Comparison of ENCODE assay signal across 16 mouse cellular contexts in the genomic region with DNA sequence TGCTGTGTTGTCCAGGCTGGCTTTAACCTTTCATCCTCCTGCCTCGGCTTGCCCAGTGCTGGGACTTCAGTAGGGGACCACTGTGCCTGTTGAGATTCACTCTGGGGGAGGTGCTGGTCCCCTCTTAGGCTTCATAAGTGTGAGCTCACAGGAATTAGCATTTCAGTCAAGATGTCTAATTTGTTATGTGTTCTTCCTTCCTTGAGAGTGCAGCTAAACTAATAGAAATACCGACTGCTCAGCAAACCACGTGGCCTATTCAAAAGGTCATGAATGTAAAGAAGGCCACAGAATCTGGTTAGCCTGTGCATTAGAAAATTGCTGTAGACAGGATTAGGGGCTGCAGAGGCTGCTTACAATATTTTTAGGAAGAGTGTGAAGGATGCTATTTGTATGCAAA.
DNase-seq lines count a peak whose midpoint lies in the region; ATAC-seq and TF ChIP-seq lines count a peak whose summit lies in the region.
"Had no signal": no experiment of that assay in that cellular context is flagged by ENCODE, and none has a peak within 500 bp of the region (broad histone marks: within the 10 kb centered on the region; RNA-seq: fewer than 3 reads in every experiment).

No protein-coding gene starts in this region.

- peak; percentile 36 for DNase-seq in embryo, embryonic 10 days (ENCODE audit: low spot score)
- no peak for DNase-seq in embryo, embryonic 9.5 days (ENCODE audit: extremely low spot score)
- no peak for DNase-seq in hindbrain, postnatal 0 days (ENCODE audit: low spot score)
- no peak for DNase-seq in left cerebral cortex, adult 9 months (ENCODE audit: low spot score in 2 of 2)
- no peak for DNase-seq in lung, postnatal 14 days
- no peak for DNase-seq in cerebellum, postnatal 25 days
- DNase-seq: cerebellum, adult 8-10 months; lung, adult 18-20 months; thymus, postnatal 36 days had no signal

- H3K9me3 ChIP-seq in forebrain, embryonic 13.5 days (replicated peaks) = no peaks in the 10 kb centered on the region
- no peaks in the 10 kb centered on the region for H3K9me3 ChIP-seq in hindbrain, postnatal 0 days (ENCODE audit: low read length)
- H3K9me3 ChIP-seq in midbrain, embryonic 16.5 days (replicated peaks; ENCODE audit: control insufficient read depth, low read length, poor library complexity, severe bottlenecking) = no peaks in the 10 kb centered on the region
- H3K9me3 ChIP-seq: embryonic facial prominence, embryonic 13.5 days; kidney, embryonic 15.5 days; stomach, embryonic 15.5 days had no signal

- H3K4me3 ChIP-seq in forebrain, embryonic 13.5 days = no peak overlapping the region
- H3K4me3 ChIP-seq in hindbrain, postnatal 0 days (ENCODE audit: low read length) = no peak overlapping the region
- no peak overlapping the region for H3K4me3 ChIP-seq in midbrain, embryonic 16.5 days (ENCODE audit: low read depth, low read length)
- H3K4me3 ChIP-seq: embryonic facial prominence, embryonic 13.5 days; kidney, embryonic 15.5 days; stomach, embryonic 15.5 days had no signal

- no peak overlapping the region for H3K9ac ChIP-seq in forebrain, embryonic 13.5 days
- H3K9ac ChIP-seq in hindbrain, postnatal 0 days (replicated peaks; ENCODE audit: low read length) = no peak overlapping the region
- no peak overlapping the region for H3K9ac ChIP-seq in midbrain, embryonic 16.5 days (ENCODE audit: low read depth, low read length)
- H3K9ac ChIP-seq: embryonic facial prominence, embryonic 13.5 days; kidney, embryonic 15.5 days; stomach, embryonic 15.5 days had no signal

- no peaks in the 10 kb centered on the region for H3K27me3 ChIP-seq in forebrain, embryonic 13.5 days
- H3K27me3 ChIP-seq in hindbrain, postnatal 0 days (ENCODE audit: insufficient read depth, low read length) = no peaks in the 10 kb centered on the region
- H3K27me3 ChIP-seq in midbrain, embryonic 16.5 days (ENCODE audit: control insufficient read depth, insufficient read depth, low read depth, low read length) = no peaks in the 10 kb centered on the region
- H3K27me3 ChIP-seq: CH12.LX; embryonic facial prominence, embryonic 13.5 days; kidney, embryonic 15.5 days; stomach, embryonic 15.5 days had no signal

- WGBS in forebrain, embryonic 13.5 days = 3% methylated on average over 3 of the region's 3 CpGs
- WGBS in hindbrain, postnatal 0 days = 15% methylated on average over 3 of the region's 3 CpGs
- WGBS in midbrain, embryonic 16.5 days = 3% methylated on average over 3 of the region's 3 CpGs

- H3K36me3 ChIP-seq in forebrain, embryonic 13.5 days (ENCODE audit: poor library complexity, severe bottlenecking) = peaks cover 38% of the 10 kb centered on the region
- peaks cover 4% of the 10 kb centered on the region for H3K36me3 ChIP-seq in hindbrain, postnatal 0 days (ENCODE audit: insufficient read depth, low read length)
- 0 out of 2 replicates have a peak, but pooled peaks cover 7% of the 10 kb centered on the region for H3K36me3 ChIP-seq in midbrain, embryonic 16.5 days (ENCODE audit: control insufficient read depth, insufficient read depth, low read length)
- H3K36me3 ChIP-seq: kidney, embryonic 15.5 days; stomach, embryonic 15.5 days had no signal

- TF ChIP-seq CTCF in hindbrain, postnatal 0 days (IDR thresholded peaks at IDR 0.05; ENCODE audit: low read depth) = no peak

- peaks cover 56% of the 10 kb centered on the region for H3K4me1 ChIP-seq in forebrain, embryonic 13.5 days
- peaks cover 20% of the 10 kb centered on the region; the same call in 1 of the 2 replicates for H3K4me1 ChIP-seq in hindbrain, postnatal 0 days (ENCODE audit: insufficient read depth, low read length)
- peaks cover 58% of the 10 kb centered on the region for H3K4me1 ChIP-seq in midbrain, embryonic 16.5 days (ENCODE audit: control insufficient read depth, insufficient read depth, low read length)
- H3K4me1 ChIP-seq: stomach, embryonic 15.5 days had no signal

- peak overlapping the region; percentile 92 for H3K27ac ChIP-seq in forebrain, embryonic 13.5 days
- H3K27ac ChIP-seq in hindbrain, postnatal 0 days = 0 out of 2 replicates have a peak overlapping the region, but pooled peaks have one; percentile 20
- peak overlapping the region; percentile 56 for H3K27ac ChIP-seq in midbrain, embryonic 16.5 days (ENCODE audit: low read length)
- H3K27ac ChIP-seq: embryonic facial prominence, embryonic 13.5 days; kidney, embryonic 15.5 days; stomach, embryonic 15.5 days had no signal

- peak; percentile 66 for ATAC-seq in forebrain, embryonic 13.5 days
- ATAC-seq in hindbrain, postnatal 0 days = no peak
- ATAC-seq in midbrain, embryonic 16.5 days = no peak
- ATAC-seq: activated CD4-positive, CD25-positive, alpha-beta regulatory T cell, adult 4 months had no signal

- peak overlapping the region; percentile 1; the same call in 1 of the 2 replicates for H3K4me2 ChIP-seq in forebrain, embryonic 13.5 days
- no peak overlapping the region for H3K4me2 ChIP-seq in hindbrain, postnatal 0 days (ENCODE audit: low read depth, low read length)
- no peak overlapping the region for H3K4me2 ChIP-seq in midbrain, embryonic 16.5 days (ENCODE audit: low read length)
- H3K4me2 ChIP-seq: embryonic facial prominence, embryonic 13.5 days; kidney, embryonic 15.5 days; stomach, embryonic 15.5 days had no signal

Comparison
In these comparisons a context has a peak if more than half of its experiments do, and no peak if none do; other contexts are left out.
1. H3K27ac ChIP-seq: peak in every context shown above with its lines; median percentile 92 in forebrain, embryonic 13.5 days; 56 in midbrain, embryonic 16.5 days; 20 in hindbrain, postnatal 0 days.